Mouse (Mus musculus) myocyte (in vitro differentiated cells): Measurements from ENCODE around the gene Vmo1. TPM values are rescaled to one million over a fixed set of nuclear protein-coding genes. Genes with fewer than 3 reads are reported as not detected.
A peak's percentile ranks its signal among the peaks of the same experiment; 100 is the strongest.

Source experiments
- H3K27me3 ChIP-seq: one replicate; pipeline ENCODE4 v1.6.1; 2011; ENCODE audit not compliant: control insufficient read depth, insufficient read depth, insufficient read length
- H3K36me3 ChIP-seq: one replicate; pipeline ENCODE4 v1.6.1; 2011; ENCODE audit not compliant: control insufficient read depth, insufficient read depth
- H3K4me2 ChIP-seq: one replicate; pipeline ENCODE4 v1.6.1; 2011; ENCODE audit warnings: low read depth, control low read depth
- H3K4me3 ChIP-seq: one replicate; pipeline ENCODE4 v1.5.1; 2011; ENCODE audit warnings: mild to moderate bottlenecking, control low read depth, moderate library complexity
- H3K79me2 ChIP-seq: one replicate; pipeline ENCODE4 v1.6.1; 2011; ENCODE audit not compliant: control insufficient read depth, insufficient read depth
- H3ac ChIP-seq: one replicate; pipeline ENCODE4 v1.6.1; 2011; ENCODE audit not compliant: control insufficient read depth, insufficient read length
- CEBPB ChIP-seq: IDR thresholded peaks from 2 replicates; pipeline ENCODE4 v1.6.1; 2011; ENCODE audit warnings: mild to moderate bottlenecking, moderate library complexity; ENCODE audit not compliant: poor library complexity, insufficient read depth, severe bottlenecking
- E2F4 ChIP-seq: IDR thresholded peaks from one replicate; pipeline ENCODE4 v1.6.1; 2011; ENCODE audit warnings: mild to moderate bottlenecking, control low read depth, moderate library complexity; ENCODE audit not compliant: insufficient read depth
- MAX ChIP-seq: IDR thresholded peaks from one replicate; pipeline ENCODE4 v1.6.1; 2011; ENCODE audit warnings: low read depth, mild to moderate bottlenecking, control low read depth
- MYOD1 ChIP-seq, 3 experiments: IDR thresholded peaks; one replicate each; pipeline ENCODE4 v1.6.1; 2011; ENCODE audit warnings: control low read depth in 2 of 3, low read depth in 2 of 3, mild to moderate bottlenecking in 2 of 3, moderate library complexity in 1 of 3; ENCODE audit not compliant: insufficient read length in 2 of 3, control insufficient read depth in 1 of 3
- MYOG ChIP-seq, 3 experiments: IDR thresholded peaks; one replicate each; pipeline ENCODE4 v1.6.1; 2011; ENCODE audit warnings: control low read depth in 2 of 3, low read depth in 2 of 3, mild to moderate bottlenecking in 2 of 3; ENCODE audit not compliant: insufficient read length in 2 of 3, control insufficient read depth in 1 of 3, insufficient read depth in 1 of 3
- POLR2A ChIP-seq: IDR thresholded peaks from one replicate; pipeline ENCODE4 v1.6.1; 2011; ENCODE audit warnings: low read depth, mild to moderate bottlenecking, control low read depth, moderate library complexity; ENCODE audit not compliant: insufficient read length
- POLR2AphosphoS2 ChIP-seq: IDR thresholded peaks from one replicate; pipeline ENCODE4 v1.6.1; 2011; ENCODE audit warnings: low read depth, control low read depth; ENCODE audit not compliant: insufficient read length
- REST ChIP-seq: IDR thresholded peaks from one replicate; pipeline ENCODE4 v1.6.1; 2011; ENCODE audit warnings: mild to moderate bottlenecking, control low read depth, moderate library complexity; ENCODE audit not compliant: insufficient read depth, insufficient read length
- SRF ChIP-seq: IDR thresholded peaks from one replicate; pipeline ENCODE4 v1.6.1; 2011; ENCODE audit warnings: low read depth; ENCODE audit not compliant: control insufficient read depth, insufficient read length
- TCF12 ChIP-seq: IDR thresholded peaks from one replicate; pipeline ENCODE4 v1.6.1; 2011; ENCODE audit warnings: mild to moderate bottlenecking, control low read depth; ENCODE audit not compliant: poor library complexity, insufficient read depth, severe bottlenecking
- TCF3 ChIP-seq: IDR thresholded peaks from one replicate; pipeline ENCODE4 v1.6.1; 2011; ENCODE audit warnings: low read depth, control low read depth; ENCODE audit not compliant: insufficient read length
- USF1 ChIP-seq: IDR thresholded peaks from one replicate; pipeline ENCODE4 v1.6.1; 2011; ENCODE audit warnings: low read depth, mild to moderate bottlenecking, control low read depth, moderate library complexity
- polyA plus RNA-seq: library from polyadenylated mRNA; unstranded; fragments of >200 nt; fragmentation: generic; extraction: Trizol; gene quantifications from one replicate; pipeline ENCODE4 v1.2.1, GENCODE M21; 2012; ENCODE audit warnings: missing spikeins

Vmo1 gene
- polyA plus RNA-seq, 1 experiment: not detected

DNA sequence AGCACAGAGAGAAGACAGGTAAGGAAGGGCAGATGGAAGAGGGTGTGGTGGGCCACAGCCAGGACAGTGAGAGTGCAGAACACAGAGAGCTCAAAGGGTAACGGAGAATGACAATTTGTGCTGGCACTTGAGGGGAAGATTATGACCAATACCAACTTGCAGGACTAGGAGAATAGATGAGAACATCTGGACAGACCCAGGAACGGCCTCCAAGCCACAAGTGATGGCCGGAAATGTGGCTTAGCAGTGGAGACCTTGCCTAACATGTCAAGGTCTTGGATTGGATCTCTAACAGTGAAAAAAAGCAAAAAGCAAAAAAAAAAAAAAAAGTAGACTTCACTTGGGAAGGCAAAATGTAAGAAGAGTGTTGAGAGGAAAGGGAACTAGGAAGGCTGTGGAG is 44.7 kb downstream of the Vmo1 start:
- TF ChIP-seq SRF: no peak
- TF ChIP-seq USF1: no peak
- no peak for TF ChIP-seq TCF12
- TF ChIP-seq REST: no peak
- no peak for TF ChIP-seq E2F4
- no peak for TF ChIP-seq POLR2A
- TF ChIP-seq MYOD1 (IDR thresholded peaks at IDR 0.05; ENCODE audit: control insufficient read depth in 1 of 3, insufficient read length in 2 of 3, low read depth in 2 of 3): no peak
- TF ChIP-seq POLR2AphosphoS2: no peak
- TF ChIP-seq MAX: no peak
- TF ChIP-seq MYOG (IDR thresholded peaks at IDR 0.05; ENCODE audit: control insufficient read depth in 1 of 3, insufficient read depth in 1 of 3, insufficient read length in 2 of 3, low read depth in 2 of 3): no peak
- no peak for TF ChIP-seq TCF3
- TF ChIP-seq CEBPB: no peak
- no peaks in the 10 kb centered on the region for H3K36me3 ChIP-seq
- H3K4me3 ChIP-seq: no peak overlapping the region

DNA sequence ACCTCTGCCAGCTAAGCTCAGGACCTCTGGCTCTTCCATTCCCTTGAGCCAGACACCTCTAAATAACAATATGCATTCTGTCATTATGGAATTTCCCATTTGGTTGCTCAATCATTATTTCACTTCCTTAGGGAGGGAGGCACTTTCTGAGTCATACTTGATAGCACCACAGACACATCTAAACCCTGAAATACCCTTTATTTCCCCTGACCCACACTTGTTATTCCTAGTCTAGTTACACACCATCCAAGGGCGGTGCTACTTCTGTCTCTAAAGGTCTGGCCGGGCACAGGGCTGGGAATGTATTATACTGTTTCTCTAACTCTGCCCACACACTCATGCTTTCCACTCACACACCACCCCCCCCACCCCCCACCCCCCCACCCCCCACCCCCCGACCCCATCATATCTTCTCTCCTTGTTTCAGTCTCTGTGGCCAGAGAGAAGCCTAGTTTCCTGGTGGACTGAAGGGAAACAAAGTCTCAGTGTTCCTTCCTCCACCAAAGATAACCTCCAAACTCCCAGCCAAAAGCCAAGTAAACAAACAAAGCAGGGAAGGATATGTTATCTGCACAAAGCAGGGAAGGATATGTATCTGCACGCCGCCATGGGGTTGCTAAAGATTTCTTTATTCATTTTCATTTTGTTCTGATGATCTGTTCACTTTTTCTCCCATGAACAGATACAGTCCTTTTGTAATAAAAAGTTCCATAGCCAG is 46.4 kb downstream of the Vmo1 start:
- TF ChIP-seq MYOD1 (IDR thresholded peaks at IDR 0.05; ENCODE audit: control insufficient read depth in 1 of 3, insufficient read length in 2 of 3, low read depth in 2 of 3) (no peak), CEBPB (peak; percentile 76)

More for the DNA sequence above, 44.7 kb downstream of the Vmo1 start:
- H3K27me3 ChIP-seq: no peaks in the 10 kb centered on the region
- H3ac ChIP-seq: no peak overlapping the region
- no peak overlapping the region for H3K4me2 ChIP-seq
- no peaks in the 10 kb centered on the region for H3K79me2 ChIP-seq

DNA sequence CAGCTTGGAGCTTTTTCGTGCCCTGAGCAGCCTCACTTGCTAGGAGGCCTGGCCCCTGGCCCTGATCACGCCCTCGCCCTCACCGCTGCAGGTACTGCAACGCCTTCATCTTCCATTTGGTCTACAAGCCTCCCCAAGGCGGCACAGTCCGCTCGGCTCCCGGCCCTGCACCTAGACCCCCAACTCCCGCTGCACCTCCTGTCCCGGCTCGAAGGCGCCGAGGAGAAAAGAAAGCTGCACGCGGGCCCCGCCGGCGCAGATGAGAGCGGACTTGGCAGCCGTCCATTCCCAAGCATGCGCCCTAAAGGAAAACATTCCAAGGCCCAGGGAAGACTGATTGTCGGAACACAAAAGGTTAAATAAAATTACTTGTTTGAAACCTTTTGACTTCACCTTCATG is 48.6 kb downstream of the Vmo1 start:
- no peak overlapping the region for H3ac ChIP-seq
- H3K79me2 ChIP-seq: no peaks in the 10 kb centered on the region
- no peak overlapping the region for H3K4me3 ChIP-seq
- peaks cover 4% of the 10 kb centered on the region for H3K27me3 ChIP-seq
- no peak overlapping the region for H3K4me2 ChIP-seq
- TF ChIP-seq MAX (no peak), SRF (no peak), POLR2AphosphoS2 (no peak), MYOD1 (IDR thresholded peaks at IDR 0.05; ENCODE audit: control insufficient read depth in 1 of 3, insufficient read length in 2 of 3, low read depth in 2 of 3) (no peak)
- no peaks in the 10 kb centered on the region for H3K36me3 ChIP-seq

More for the DNA sequence above, 46.4 kb downstream of the Vmo1 start:
- no peak overlapping the region for H3K4me3 ChIP-seq
- H3K27me3 ChIP-seq: peaks cover 4% of the 10 kb centered on the region
- no peaks in the 10 kb centered on the region for H3K79me2 ChIP-seq
- no peak overlapping the region for H3ac ChIP-seq
- H3K36me3 ChIP-seq: no peaks in the 10 kb centered on the region
- no peak overlapping the region for H3K4me2 ChIP-seq

DNA sequence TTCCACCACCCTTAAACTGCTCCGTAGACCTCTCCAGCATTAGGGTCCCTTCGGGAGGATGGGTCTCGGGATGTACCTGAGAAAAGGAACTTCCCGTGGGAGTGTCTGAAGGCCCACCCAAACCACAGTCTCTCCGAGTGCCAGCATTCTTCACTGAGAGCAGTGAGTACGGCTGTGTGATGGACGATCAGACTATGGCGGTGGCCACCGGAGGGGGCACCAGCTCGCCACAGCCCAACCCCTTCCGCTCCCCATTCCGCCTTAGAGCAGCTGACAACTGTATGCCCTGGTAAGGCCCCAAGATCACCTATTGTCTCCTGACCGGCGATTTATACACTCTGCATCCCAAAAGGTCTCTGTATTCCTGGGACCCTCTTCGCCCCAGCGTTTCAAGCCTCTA is 49.2 kb downstream of the Vmo1 start:
- H3K4me3 ChIP-seq: no peak overlapping the region
- H3K4me2 ChIP-seq: no peak overlapping the region
- H3ac ChIP-seq: no peak overlapping the region
- no peaks in the 10 kb centered on the region for H3K79me2 ChIP-seq
- H3K36me3 ChIP-seq: no peaks in the 10 kb centered on the region
- peaks cover 4% of the 10 kb centered on the region for H3K27me3 ChIP-seq
- TF ChIP-seq POLR2AphosphoS2 (no peak), REST (no peak), CEBPB (no peak), E2F4 (no peak), USF1 (no peak)

DNA sequence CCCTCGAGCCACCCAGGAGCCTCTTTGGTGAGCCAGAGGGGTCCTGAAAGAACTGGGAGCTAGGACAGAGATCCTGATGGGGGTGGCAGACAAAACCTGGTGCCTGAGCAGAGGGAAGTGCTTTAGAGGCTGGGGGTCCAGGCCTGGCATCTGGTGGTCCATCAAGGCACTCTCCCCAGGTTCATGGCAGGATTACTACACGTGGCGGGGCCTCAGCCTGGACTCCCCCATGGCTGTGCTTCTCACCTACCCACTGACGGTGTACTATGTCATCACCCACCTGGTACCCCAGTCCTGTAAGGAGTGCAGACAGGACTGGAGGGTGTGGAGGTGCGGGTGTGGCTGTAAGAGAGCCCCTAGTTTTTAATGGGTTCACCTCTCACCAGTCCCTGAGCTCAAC is 50.4 kb downstream of the Vmo1 start:
- TF ChIP-seq TCF12 (no peak), MYOD1 (IDR thresholded peaks at IDR 0.05; ENCODE audit: control insufficient read depth in 1 of 3, insufficient read length in 2 of 3, low read depth in 2 of 3) (no peak), USF1 (no peak), REST (no peak), SRF (no peak), CEBPB (no peak), POLR2A (no peak), TCF3 (no peak), POLR2AphosphoS2 (no peak), MAX (no peak), E2F4 (no peak), MYOG (IDR thresholded peaks at IDR 0.05; ENCODE audit: control insufficient read depth in 1 of 3, insufficient read depth in 1 of 3, insufficient read length in 2 of 3, low read depth in 2 of 3) (no peak)
- no peaks in the 10 kb centered on the region for H3K36me3 ChIP-seq
- H3ac ChIP-seq: no peak overlapping the region
- H3K27me3 ChIP-seq: peaks cover 4% of the 10 kb centered on the region
- no peak overlapping the region for H3K4me2 ChIP-seq
- H3K4me3 ChIP-seq: no peak overlapping the region
- H3K79me2 ChIP-seq: no peaks in the 10 kb centered on the region

Other genes with a start within 250 kb of the Vmo1 start
- not detected for gene Alox12e, start 192.0 kb downstream of the Vmo1 start, polyA plus RNA-seq
- not detected for gene Alox15, start 162.6 kb downstream of the Vmo1 start, polyA plus RNA-seq
- gene Pelp1, start 104.6 kb downstream of the Vmo1 start, polyA plus RNA-seq: 26.5 TPM
- 20.1 TPM for gene Arrb2, start 82.0 kb downstream of the Vmo1 start, polyA plus RNA-seq
- gene Med11, start 62.7 kb downstream of the Vmo1 start, polyA plus RNA-seq: 29.6 TPM
- not detected for gene Zmynd15, start 55.2 kb downstream of the Vmo1 start, polyA plus RNA-seq
- 0.08 TPM for gene Cxcl16, start 54.6 kb downstream of the Vmo1 start, polyA plus RNA-seq
- gene Tm4sf5, start 9.4 kb downstream of the Vmo1 start, polyA plus RNA-seq: not detected
- gene Gltpd2, start 4.6 kb upstream of the Vmo1 start, polyA plus RNA-seq: not detected
- gene Psmb6, start 10.8 kb upstream of the Vmo1 start, polyA plus RNA-seq: 575 TPM
- not detected for gene Gm40193, start 18.3 kb upstream of the Vmo1 start, polyA plus RNA-seq
- gene Pld2, start 25.4 kb upstream of the Vmo1 start, polyA plus RNA-seq: 10.2 TPM
- gene Mink1, start 48.3 kb upstream of the Vmo1 start, polyA plus RNA-seq: 34.4 TPM
- gene 4930544D05Rik, start 101.2 kb upstream of the Vmo1 start, polyA plus RNA-seq: 0.10 TPM
- 5.3 TPM for gene Chrne, start 104.6 kb upstream of the Vmo1 start, polyA plus RNA-seq
- gene Gp1ba, start 124.5 kb upstream of the Vmo1 start, polyA plus RNA-seq: 0.22 TPM
- 16.7 TPM for gene Rnf167, start 132.6 kb upstream of the Vmo1 start, polyA plus RNA-seq
- 165 TPM for gene Slc25a11, start 132.9 kb upstream of the Vmo1 start, polyA plus RNA-seq
- 2,636 TPM for gene Pfn1, start 140.0 kb upstream of the Vmo1 start, polyA plus RNA-seq
- 1,792 TPM for gene Eno3, start 142.6 kb upstream of the Vmo1 start, polyA plus RNA-seq
- 52.4 TPM for gene Spag7, start 154.8 kb upstream of the Vmo1 start, polyA plus RNA-seq
- 11.9 TPM for gene Camta2, start 173.5 kb upstream of the Vmo1 start, polyA plus RNA-seq
- gene Inca1, start 185.5 kb upstream of the Vmo1 start, polyA plus RNA-seq: 1.1 TPM
- gene Kif1c, start 185.9 kb upstream of the Vmo1 start, polyA plus RNA-seq: 96.3 TPM
- gene Zfp3, start 249.6 kb upstream of the Vmo1 start, polyA plus RNA-seq: 2.7 TPM